Mouse (Mus musculus) layer of hippocampus, postnatal 14 days (tissue): ENCODE measurements at regions not wholly inside any gene's neighbourhood (a gene's known extent, or its start where the extent isn't known, plus 50 kb on each side); places are given as distances from the start of the nearest gene placed in this dataset.

ENCODE experiments used
- DNase-seq, 2 experiments: peaks; one replicate each; pipeline ENCODE4 v3.0.0; 2021 to 2022; ENCODE audit warnings: low spot score in 2 of 2, mixed read lengths in 1 of 2

DNA sequence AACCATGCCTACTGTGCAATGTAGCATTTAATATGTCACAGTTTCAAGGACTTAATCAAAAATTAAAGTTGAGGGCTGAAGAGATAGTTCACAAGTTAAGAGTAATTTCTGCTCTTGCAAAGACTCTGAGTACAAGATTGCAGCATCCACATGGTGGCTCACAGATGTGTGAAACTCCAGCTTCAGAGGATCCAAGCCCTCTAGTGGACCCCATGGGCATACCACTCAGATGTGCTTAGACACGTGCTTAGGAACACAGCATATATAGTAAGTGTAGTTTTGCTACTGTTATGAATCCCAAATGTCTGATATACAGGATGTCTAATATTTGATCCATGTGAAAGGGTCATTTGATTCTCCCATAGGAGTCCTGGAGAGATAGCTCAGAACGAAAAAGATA, 55.0 kb upstream of the Mad2l1 start:
- no peak for DNase-seq

DNA sequence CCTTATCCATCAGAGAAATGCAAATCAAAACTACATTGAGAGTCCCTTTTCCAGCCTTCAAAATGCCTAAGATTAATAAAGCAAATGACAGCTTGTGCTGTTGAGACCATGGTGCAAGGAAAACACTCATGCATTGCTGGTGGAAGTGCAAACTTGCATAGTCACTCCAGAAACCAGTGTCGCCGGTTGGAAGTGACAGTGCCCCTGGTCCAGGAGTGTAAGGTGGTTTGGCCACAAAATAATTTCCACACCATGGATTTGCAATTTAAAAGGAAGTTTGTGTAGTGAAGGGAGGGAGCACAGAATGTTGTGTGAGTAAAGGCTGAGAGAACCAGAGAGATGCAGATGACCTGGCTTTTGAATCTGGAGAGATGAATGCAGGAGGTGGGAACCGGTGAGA, 52.4 kb upstream of the Mad2l1 start:
- no peak for DNase-seq
